Mouse (Mus musculus): ENCODE measurements at regions not wholly inside any gene's neighbourhood (a gene's known extent, or its start where the extent isn't known, plus 50 kb on each side); places are given as distances from the start of the nearest gene placed in this dataset.
"Not testable (repeated sequence)": the region's sequence is repeated elsewhere in the genome, so short reads cannot be mapped to it uniquely, and the experiment has no call there.

GRCm38 (mm10) chr14:53132390-53132789, 636.8 kb upstream of the Olfr1507 start:
- not testable (repeated sequence) for H3K4me3 ChIP-seq (ENCODE audit: low read depth, low read length); H3K27me3 ChIP-seq (ENCODE audit: control insufficient read depth, insufficient read depth, low read length, poor library complexity, severe bottlenecking); H3K27ac ChIP-seq (ENCODE audit: insufficient read depth, low read length); H3K9ac ChIP-seq (ENCODE audit: low read depth, poor library complexity, severe bottlenecking); H3K9me3 ChIP-seq (replicated peaks; ENCODE audit: control insufficient read depth, insufficient read depth, low read length, poor library complexity, severe bottlenecking); H3K36me3 ChIP-seq (ENCODE audit: control insufficient read depth, insufficient read depth, low read length, poor library complexity, severe bottlenecking); H3K4me1 ChIP-seq (ENCODE audit: control insufficient read depth, insufficient read depth, low read length)
- peak; percentile 71 for TF ChIP-seq CTCF (IDR thresholded peaks at IDR 0.05; ENCODE audit: low read depth, low read length)

- not testable (repeated sequence) for H3K9me3 ChIP-seq (replicated peaks; ENCODE audit: control insufficient read depth, insufficient read depth, low read length, poor library complexity, severe bottlenecking); H3K4me3 ChIP-seq (ENCODE audit: low read depth, low read length); H3K9ac ChIP-seq (ENCODE audit: low read depth, poor library complexity, severe bottlenecking); H3K27ac ChIP-seq (ENCODE audit: insufficient read depth, low read length); H3K27me3 ChIP-seq (ENCODE audit: control insufficient read depth, insufficient read depth, low read length, poor library complexity, severe bottlenecking); H3K36me3 ChIP-seq (ENCODE audit: control insufficient read depth, insufficient read depth, low read length, poor library complexity, severe bottlenecking); H3K4me1 ChIP-seq (ENCODE audit: control insufficient read depth, insufficient read depth, low read length)
Observed at GRCm38 (mm10) chr14:53121704-53122103, 626.2 kb upstream of the Olfr1507 start.

DNA sequence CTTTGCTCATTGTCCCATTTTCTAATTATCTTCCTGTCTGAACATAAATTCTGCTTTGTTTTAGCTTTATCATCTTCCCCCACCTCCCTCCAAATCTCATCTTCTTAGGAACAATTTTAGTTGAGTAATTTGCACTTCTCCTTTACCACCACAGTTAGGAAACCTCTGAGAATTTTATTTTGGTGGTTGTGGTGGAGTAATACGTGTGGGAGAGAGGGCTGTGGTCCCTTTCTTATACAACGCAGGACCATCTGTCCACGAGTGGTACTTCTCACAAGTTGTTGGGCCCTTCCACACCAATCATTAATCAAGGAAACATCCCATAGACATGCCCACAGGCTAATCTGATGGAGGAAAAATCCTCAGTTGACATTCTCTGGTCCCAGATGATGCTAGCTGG, 614.2 kb upstream of the Olfr1507 start:
- H3K27ac ChIP-seq (ENCODE audit: insufficient read depth, low read length); H3K4me1 ChIP-seq (ENCODE audit: control insufficient read depth, insufficient read depth, low read length); H3K9me3 ChIP-seq (replicated peaks; ENCODE audit: control insufficient read depth, insufficient read depth, low read length, poor library complexity, severe bottlenecking); H3K4me3 ChIP-seq (ENCODE audit: low read depth, low read length); H3K36me3 ChIP-seq (ENCODE audit: control insufficient read depth, insufficient read depth, low read length, poor library complexity, severe bottlenecking); H3K9ac ChIP-seq (ENCODE audit: low read depth, poor library complexity, severe bottlenecking); H3K27me3 ChIP-seq (ENCODE audit: control insufficient read depth, insufficient read depth, low read length, poor library complexity, severe bottlenecking): not testable (repeated sequence)

DNA sequence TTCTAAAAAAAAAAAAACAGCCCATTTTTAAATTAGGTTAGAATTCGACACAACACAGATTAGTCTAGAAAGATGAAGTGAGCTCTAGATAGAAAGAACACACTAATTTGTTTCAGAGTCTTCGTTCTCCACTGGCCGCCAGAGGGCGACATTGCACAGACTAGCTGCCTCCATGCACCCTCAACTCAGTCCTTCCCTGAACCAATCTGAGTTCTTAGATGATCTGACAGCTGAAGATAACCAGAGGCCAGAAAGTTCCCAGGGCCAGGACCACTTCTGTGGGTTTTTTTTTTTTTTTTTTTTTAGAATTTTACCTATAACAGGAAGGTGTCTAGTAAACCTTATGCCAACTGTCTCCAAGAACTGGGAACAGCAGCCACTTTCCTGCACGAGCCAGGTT, 605.8 kb upstream of the Olfr1507 start:
- H3K9ac ChIP-seq (ENCODE audit: low read depth, poor library complexity, severe bottlenecking); H3K36me3 ChIP-seq (ENCODE audit: control insufficient read depth, insufficient read depth, low read length, poor library complexity, severe bottlenecking); H3K9me3 ChIP-seq (replicated peaks; ENCODE audit: control insufficient read depth, insufficient read depth, low read length, poor library complexity, severe bottlenecking); H3K4me3 ChIP-seq (ENCODE audit: low read depth, low read length); H3K27me3 ChIP-seq (ENCODE audit: control insufficient read depth, insufficient read depth, low read length, poor library complexity, severe bottlenecking); H3K4me1 ChIP-seq (ENCODE audit: control insufficient read depth, insufficient read depth, low read length); H3K27ac ChIP-seq (ENCODE audit: insufficient read depth, low read length): not testable (repeated sequence)
- TF ChIP-seq CTCF (IDR thresholded peaks at IDR 0.05; ENCODE audit: low read depth, low read length) = peak; percentile 17

GRCm38 (mm10) chr14:53090921-53091320, 595.4 kb upstream of the Olfr1507 start:
- not testable (repeated sequence) for H3K4me3 ChIP-seq (ENCODE audit: low read depth, low read length); H3K36me3 ChIP-seq (ENCODE audit: control insufficient read depth, insufficient read depth, low read length, poor library complexity, severe bottlenecking); H3K4me1 ChIP-seq (ENCODE audit: control insufficient read depth, insufficient read depth, low read length); H3K9ac ChIP-seq (ENCODE audit: low read depth, poor library complexity, severe bottlenecking); H3K27me3 ChIP-seq (ENCODE audit: control insufficient read depth, insufficient read depth, low read length, poor library complexity, severe bottlenecking); H3K27ac ChIP-seq (ENCODE audit: insufficient read depth, low read length); H3K9me3 ChIP-seq (replicated peaks; ENCODE audit: control insufficient read depth, insufficient read depth, low read length, poor library complexity, severe bottlenecking)

DNA sequence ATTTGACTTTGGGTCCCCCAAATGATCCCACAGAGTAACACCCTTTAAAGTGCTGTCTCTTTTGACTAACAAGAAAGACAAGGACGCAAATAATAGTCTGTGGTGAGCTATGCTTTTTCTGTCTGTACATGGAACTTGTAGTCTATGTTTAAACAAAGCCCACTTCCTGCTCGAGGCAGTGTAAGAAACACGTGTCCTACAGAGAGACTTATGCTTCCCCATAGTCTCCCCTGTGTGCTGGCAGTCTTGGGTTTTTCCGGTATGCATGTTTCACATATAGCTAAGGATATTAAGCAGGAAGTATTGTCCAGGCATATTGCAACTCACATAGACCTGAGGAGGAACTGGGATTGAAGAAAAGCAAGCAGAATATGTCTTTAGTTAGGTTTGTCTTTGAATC, 586.3 kb upstream of the Olfr1507 start:
- H3K4me1 ChIP-seq (ENCODE audit: control insufficient read depth, insufficient read depth, low read length); H3K9ac ChIP-seq (ENCODE audit: low read depth, poor library complexity, severe bottlenecking); H3K4me3 ChIP-seq (ENCODE audit: low read depth, low read length); H3K9me3 ChIP-seq (replicated peaks; ENCODE audit: control insufficient read depth, insufficient read depth, low read length, poor library complexity, severe bottlenecking); H3K27me3 ChIP-seq (ENCODE audit: control insufficient read depth, insufficient read depth, low read length, poor library complexity, severe bottlenecking); H3K27ac ChIP-seq (ENCODE audit: insufficient read depth, low read length); H3K36me3 ChIP-seq (ENCODE audit: control insufficient read depth, insufficient read depth, low read length, poor library complexity, severe bottlenecking): not testable (repeated sequence)

- not testable (repeated sequence) for H3K9me3 ChIP-seq (replicated peaks; ENCODE audit: control insufficient read depth, insufficient read depth, low read length, poor library complexity, severe bottlenecking); H3K27ac ChIP-seq (ENCODE audit: insufficient read depth, low read length); H3K9ac ChIP-seq (ENCODE audit: low read depth, poor library complexity, severe bottlenecking); H3K27me3 ChIP-seq (ENCODE audit: control insufficient read depth, insufficient read depth, low read length, poor library complexity, severe bottlenecking); H3K4me1 ChIP-seq (ENCODE audit: control insufficient read depth, insufficient read depth, low read length); H3K4me3 ChIP-seq (ENCODE audit: low read depth, low read length); H3K36me3 ChIP-seq (ENCODE audit: control insufficient read depth, insufficient read depth, low read length, poor library complexity, severe bottlenecking)
Observed at GRCm38 (mm10) chr14:53081024-53081711, 585.6 kb upstream of the Olfr1507 start.

- H3K27ac ChIP-seq (ENCODE audit: insufficient read depth, low read length); H3K27me3 ChIP-seq (ENCODE audit: control insufficient read depth, insufficient read depth, low read length, poor library complexity, severe bottlenecking); H3K36me3 ChIP-seq (ENCODE audit: control insufficient read depth, insufficient read depth, low read length, poor library complexity, severe bottlenecking); H3K4me1 ChIP-seq (ENCODE audit: control insufficient read depth, insufficient read depth, low read length); H3K9me3 ChIP-seq (replicated peaks; ENCODE audit: control insufficient read depth, insufficient read depth, low read length, poor library complexity, severe bottlenecking); H3K9ac ChIP-seq (ENCODE audit: low read depth, poor library complexity, severe bottlenecking); H3K4me3 ChIP-seq (ENCODE audit: low read depth, low read length): not testable (repeated sequence)
Observed at GRCm38 (mm10) chr14:53080556-53080955, 585.0 kb upstream of the Olfr1507 start.

DNA sequence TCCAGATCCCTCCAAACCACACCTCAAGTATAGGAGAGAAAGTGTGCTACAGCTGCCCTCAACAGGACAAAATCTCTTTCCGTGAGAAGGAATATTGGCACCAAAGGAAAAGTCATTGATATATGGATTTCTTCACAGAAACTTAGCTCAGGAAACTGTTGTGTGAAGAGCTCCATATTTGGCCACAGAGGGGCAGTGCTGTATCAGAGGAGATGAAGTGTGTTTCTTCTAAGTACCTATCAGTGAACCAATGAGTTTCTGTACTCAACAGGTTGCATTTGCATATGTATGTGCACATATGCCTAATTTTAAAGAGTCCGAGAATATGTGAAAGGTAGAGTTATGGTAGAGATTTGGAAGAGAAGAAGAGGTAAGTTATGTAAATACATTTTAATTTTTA, 580.4 kb upstream of the Olfr1507 start:
- not testable (repeated sequence) for H3K4me1 ChIP-seq (ENCODE audit: control insufficient read depth, insufficient read depth, low read length); H3K9ac ChIP-seq (ENCODE audit: low read depth, poor library complexity, severe bottlenecking); H3K9me3 ChIP-seq (replicated peaks; ENCODE audit: control insufficient read depth, insufficient read depth, low read length, poor library complexity, severe bottlenecking); H3K27ac ChIP-seq (ENCODE audit: insufficient read depth, low read length); H3K27me3 ChIP-seq (ENCODE audit: control insufficient read depth, insufficient read depth, low read length, poor library complexity, severe bottlenecking); H3K4me3 ChIP-seq (ENCODE audit: low read depth, low read length); H3K36me3 ChIP-seq (ENCODE audit: control insufficient read depth, insufficient read depth, low read length, poor library complexity, severe bottlenecking)

GRCm38 (mm10) chr14:53073126-53073525, 577.6 kb upstream of the Olfr1507 start:
- H3K4me1 ChIP-seq (ENCODE audit: control insufficient read depth, insufficient read depth, low read length); H3K27me3 ChIP-seq (ENCODE audit: control insufficient read depth, insufficient read depth, low read length, poor library complexity, severe bottlenecking); H3K9me3 ChIP-seq (replicated peaks; ENCODE audit: control insufficient read depth, insufficient read depth, low read length, poor library complexity, severe bottlenecking); H3K36me3 ChIP-seq (ENCODE audit: control insufficient read depth, insufficient read depth, low read length, poor library complexity, severe bottlenecking); H3K9ac ChIP-seq (ENCODE audit: low read depth, poor library complexity, severe bottlenecking); H3K27ac ChIP-seq (ENCODE audit: insufficient read depth, low read length); H3K4me3 ChIP-seq (ENCODE audit: low read depth, low read length): not testable (repeated sequence)
